Mouse (Mus musculus) stomach, postnatal 0 days (tissue): ENCODE data around the gene Mark1. TPM values are rescaled to one million over a fixed set of nuclear protein-coding genes. Genes with fewer than 3 reads are reported as not detected.

Source experiments
- ATAC-seq: fragments of 200-750 bp; cut with Nextera tagmentation; 2 replicates; pipeline ENCODE4 v1.8.0; 2017; ENCODE audit not compliant: low FRiP score, low TSS enrichment
- DNase-seq: peaks from one replicate; pipeline ENCODE4 v3.0.0-alpha.2; 2016; ENCODE audit warnings: low spot score
- H3K27ac ChIP-seq: fragments of 300-500 bp; sonication (generic); replicated peaks from 2 replicates; pipeline ENCODE4 v1.5.1; 2014; ENCODE audit warnings: mild to moderate bottlenecking, control low read depth
- H3K27me3 ChIP-seq: fragments of 300-500 bp; sonication (generic); 2 replicates; pipeline ENCODE4 v1.6.1; 2014; ENCODE audit warnings: low read length; ENCODE audit not compliant: control insufficient read depth, insufficient read depth
- H3K36me3 ChIP-seq: fragments of 300-500 bp; sonication (generic); 2 replicates; pipeline ENCODE4 v1.6.1; 2014; ENCODE audit warnings: low read length, mixed read lengths; ENCODE audit not compliant: control insufficient read depth, insufficient read depth
- H3K4me1 ChIP-seq: fragments of 300-500 bp; sonication (generic); replicated peaks from 2 replicates; pipeline ENCODE4 v1.6.1; 2014; ENCODE audit warnings: antibody characterized with exemption; ENCODE audit not compliant: control insufficient read depth, insufficient read depth
- H3K4me2 ChIP-seq: fragments of 300-500 bp; sonication (generic); replicated peaks from 2 replicates; pipeline ENCODE4 v1.6.1; 2014; ENCODE audit warnings: low read depth, mild to moderate bottlenecking, control low read depth, moderate library complexity
- H3K4me3 ChIP-seq: fragments of 300-500 bp; sonication (generic); 2 replicates; pipeline ENCODE4 v1.5.1; 2014; ENCODE audit warnings: low read depth, low read length, control low read depth
- H3K9ac ChIP-seq: fragments of 300-500 bp; sonication (generic); 2 replicates; pipeline ENCODE4 v1.6.1; 2014; ENCODE audit warnings: mild to moderate bottlenecking, low read length, control low read depth, mixed read lengths
- H3K9me3 ChIP-seq: fragments of 300-500 bp; sonication (generic); 2 replicates; pipeline ENCODE4 v1.6.1; 2016; ENCODE audit warnings: low read length; ENCODE audit not compliant: control insufficient read depth
- CTCF ChIP-seq: IDR thresholded peaks from 2 replicates; pipeline ENCODE4 v1.5.1; 2016; ENCODE audit warnings: antibody characterized with exemption, low read depth, mild to moderate bottlenecking, moderate library complexity
- EP300 ChIP-seq: optimal IDR thresholded peaks from 2 replicates; pipeline ENCODE3; 2016; ENCODE audit warnings: antibody characterized with exemption
- WGBS: fragments of 180-500 bp; shearing (Covaris S2); extraction: QIAGEN DNeasy Blood & Tissue Kit; methylation state at CpG from one replicate; pipeline ENCODE4 v1.1.7; 2014; 5-methylcytosine and 5-hydroxymethylcytosine counted together
- polyA plus RNA-seq: library from polyadenylated mRNA; unstranded; fragments of >200 nt; fragmentation: Nextera tagmentation; extraction: Ambion mirVana; gene quantifications from 2 replicates; pipeline ENCODE4 v1.2.1, GENCODE M21; 2015

Mark1 gene
- polyA plus RNA-seq, 1 experiment from 2014 or later: 1.0 TPM

GRCm38 (mm10) chr1:184881861-184882260 lies 117.5 kb downstream of the Mark1 start:
- Histone ChIP-seq H3K4me3 (peak overlapping the region; percentile 51), H3K9me3 (no peaks in the 10 kb centered on the region), H3K4me1 (no peaks in the 10 kb centered on the region), H3K36me3 (no peaks in the 10 kb centered on the region), H3K9ac (peak overlapping the region; percentile 60), H3K27ac (no peak overlapping the region), H3K4me2 (peak overlapping the region; percentile 72; the same call in 1 of the 2 replicates), H3K27me3 (peaks cover 4% of the 10 kb centered on the region)
- DNase-seq (no peak), ATAC-seq (no peak)
- WGBS: 70% methylated on average over 7 of the region's 7 CpGs
- TF ChIP-seq EP300 (no peak), CTCF (no peak)

DNA sequence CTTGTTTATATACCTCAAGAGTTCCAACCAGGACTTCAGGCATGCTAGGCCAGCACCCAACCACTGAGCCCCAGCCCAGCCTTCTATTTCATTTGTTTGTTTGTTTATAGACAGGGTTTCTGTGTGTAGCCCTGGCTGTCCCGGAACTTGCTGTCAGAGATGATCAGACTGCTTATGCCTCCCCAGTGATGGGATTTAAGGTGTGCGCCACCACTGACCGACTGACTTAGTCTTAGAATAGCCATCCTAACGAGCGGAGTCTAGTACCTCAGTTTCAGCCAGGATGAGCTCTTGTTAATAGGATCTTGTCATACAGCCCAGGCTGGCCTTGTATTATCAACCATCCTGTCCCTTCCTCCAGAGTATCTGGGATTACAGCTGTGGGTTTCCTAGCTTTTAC lies 118.2 kb downstream of the Mark1 start:
- H3K36me3 ChIP-seq: no peaks in the 10 kb centered on the region
- 86% methylated on average over 5 of the region's 5 CpGs for WGBS
- 0 out of 2 replicates have a peak overlapping the region, but pooled peaks have one; percentile 13 for H3K9ac ChIP-seq
- DNase-seq (no peak), ATAC-seq (no peak)
- peak overlapping the region; percentile 15; the same call in 1 of the 2 replicates for H3K4me3 ChIP-seq
- no peaks in the 10 kb centered on the region for H3K9me3 ChIP-seq
- H3K4me1 ChIP-seq: no peaks in the 10 kb centered on the region
- TF ChIP-seq CTCF (no peak), EP300 (no peak)
- no peak overlapping the region for H3K27ac ChIP-seq
- 0 out of 2 replicates have a peak overlapping the region, but pooled peaks have one; percentile 11 for H3K4me2 ChIP-seq
- peaks cover 4% of the 10 kb centered on the region for H3K27me3 ChIP-seq

DNA sequence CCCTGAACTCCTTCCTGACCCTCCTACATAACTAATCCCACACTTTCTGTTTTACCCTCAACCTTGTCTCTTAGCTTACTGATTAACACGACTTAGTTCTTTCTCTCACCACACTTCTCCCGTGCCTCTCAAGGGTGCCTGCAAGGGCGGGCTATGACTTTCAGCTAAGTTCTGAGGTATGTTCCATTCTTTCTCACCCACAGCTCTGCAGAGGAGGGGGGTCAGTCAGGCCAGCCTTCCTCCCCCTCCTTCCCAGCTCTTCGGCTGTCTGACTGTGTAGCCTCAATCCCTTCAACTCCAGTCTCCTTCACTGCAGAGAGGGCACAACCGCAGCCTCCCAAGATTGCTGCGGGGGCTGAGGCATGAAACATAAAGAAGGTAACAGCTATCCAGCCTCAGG lies 120.5 kb downstream of the Mark1 start:
- Histone ChIP-seq H3K4me3 (no peak overlapping the region), H3K4me1 (no peaks in the 10 kb centered on the region), H3K4me2 (no peak overlapping the region), H3K27ac (no peak overlapping the region), H3K9me3 (no peaks in the 10 kb centered on the region), H3K27me3 (peaks cover 4% of the 10 kb centered on the region), H3K9ac (no peak overlapping the region), H3K36me3 (no peaks in the 10 kb centered on the region)
- no peak for DNase-seq
- WGBS: 65% methylated on average over 6 of the region's 6 CpGs
- no peak for ATAC-seq
- no peak for TF ChIP-seq CTCF
- TF ChIP-seq EP300: no peak

- WGBS: 62% methylated on average over 2 of the region's 2 CpGs
- Histone ChIP-seq H3K36me3 (no peaks in the 10 kb centered on the region), H3K27me3 (no peaks in the 10 kb centered on the region; the same call in none of the 2 replicates), H3K4me3 (no peak overlapping the region), H3K9me3 (no peaks in the 10 kb centered on the region), H3K9ac (no peak overlapping the region), H3K4me1 (no peaks in the 10 kb centered on the region; the same call in 1 of the 2 replicates), H3K4me2 (no peak overlapping the region), H3K27ac (no peak overlapping the region)
- ATAC-seq: no peak
- no peak for DNase-seq
- TF ChIP-seq CTCF (no peak), EP300 (no peak)
These were observed 122.1 kb downstream of the Mark1 start for GRCm38 (mm10) chr1:184877306-184877705.

DNA sequence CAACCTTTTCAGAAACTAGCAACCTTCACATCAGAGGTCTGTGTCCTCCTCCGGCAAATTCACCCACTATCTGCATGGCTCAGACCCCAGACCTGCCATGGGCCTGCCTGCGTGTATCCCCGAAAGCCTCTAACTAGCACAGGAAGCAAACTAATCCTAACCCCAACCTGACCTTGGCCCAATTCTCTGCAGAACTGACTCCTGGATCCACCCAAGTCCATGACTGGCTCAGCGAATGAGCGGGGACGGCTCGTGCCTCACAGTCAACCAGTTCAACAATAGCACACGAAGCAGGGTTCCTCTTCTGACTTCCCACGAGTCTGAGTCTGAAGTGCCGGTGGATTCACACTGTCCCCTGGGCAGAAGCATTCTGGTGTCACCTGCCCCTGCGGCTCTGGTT lies 125.5 kb downstream of the Mark1 start:
- Histone ChIP-seq H3K4me3 (no peak overlapping the region), H3K9me3 (no peaks in the 10 kb centered on the region), H3K36me3 (no peaks in the 10 kb centered on the region), H3K27ac (no peak overlapping the region), H3K4me2 (no peak overlapping the region), H3K27me3 (no peaks in the 10 kb centered on the region), H3K4me1 (peaks cover 7% of the 10 kb centered on the region), H3K9ac (no peak overlapping the region)
- ATAC-seq (no peak), DNase-seq (no peak)
- WGBS: 80% methylated on average over 11 of the region's 11 CpGs
- no peak for TF ChIP-seq EP300
- TF ChIP-seq CTCF: no peak

DNA sequence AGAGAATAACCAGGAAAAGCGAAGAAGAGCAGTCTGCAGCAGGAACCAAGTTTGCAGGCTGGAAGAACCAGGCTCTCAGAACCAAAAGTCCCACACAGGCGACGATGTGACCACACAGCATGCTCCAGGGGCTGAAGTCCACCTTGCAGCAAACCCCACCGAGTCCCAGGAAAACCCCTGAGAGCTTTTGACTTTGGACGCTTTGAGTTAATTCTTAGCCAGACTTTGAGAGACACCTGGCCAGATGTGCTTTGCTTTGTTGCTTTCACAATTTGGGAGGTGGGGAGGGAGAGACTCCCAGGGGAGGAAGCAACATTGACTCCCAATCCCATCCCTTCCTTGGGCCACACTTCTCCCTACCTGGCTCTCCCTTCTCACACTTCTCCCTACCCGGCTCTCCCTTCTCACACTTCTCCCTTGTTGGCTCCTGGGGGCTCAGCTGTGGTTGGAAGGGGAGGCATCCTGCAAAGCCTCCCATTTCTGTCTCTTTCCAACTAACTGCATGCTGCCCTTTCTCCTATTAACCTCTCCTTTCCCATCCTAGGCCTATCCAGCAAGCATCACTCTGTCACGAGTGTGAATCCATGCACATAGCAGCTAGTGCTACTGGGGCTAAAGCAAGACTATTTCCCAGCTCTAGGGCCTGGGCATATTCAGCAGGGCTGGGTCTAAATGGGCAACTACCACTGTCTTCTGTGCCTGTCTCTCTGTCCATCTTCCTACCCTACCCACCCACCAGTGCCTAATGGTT lies 127.1 kb downstream of the Mark1 start:
- no peak for ATAC-seq
- Histone ChIP-seq H3K36me3 (no peaks in the 10 kb centered on the region), H3K4me3 (no peak overlapping the region), H3K27ac (peak overlapping the region; percentile 61), H3K4me2 (no peak overlapping the region), H3K27me3 (no peaks in the 10 kb centered on the region), H3K9ac (no peak overlapping the region), H3K9me3 (no peaks in the 10 kb centered on the region), H3K4me1 (peaks cover 7% of the 10 kb centered on the region)
- WGBS: 64% methylated on average over 7 of the region's 7 CpGs
- TF ChIP-seq EP300 (no peak), CTCF (no peak)
- no peak for DNase-seq
